Mouse (Mus musculus): Measurements from ENCODE around the gene Krtcap3.

DNA sequence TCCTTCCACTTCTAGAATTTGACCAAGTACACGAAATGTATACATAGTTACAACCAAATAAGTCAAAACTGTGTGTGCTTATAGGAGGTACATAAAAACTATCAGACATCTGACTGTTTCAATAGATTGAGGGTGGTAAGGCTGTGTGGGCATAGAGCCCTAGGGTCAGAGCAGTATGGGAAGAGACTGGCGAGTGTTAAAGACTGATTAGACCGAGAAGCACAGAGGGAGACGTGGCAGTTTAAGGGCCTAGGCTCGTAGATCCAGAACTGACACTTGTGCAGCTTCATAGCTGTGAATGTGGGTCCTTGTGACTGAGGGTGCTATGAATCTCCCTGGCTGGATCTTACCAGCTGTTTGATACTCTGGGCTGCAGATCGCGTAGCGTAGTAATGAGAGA, 3.4 kb downstream of the Krtcap3 start:
- no peak for TF ChIP-seq POLR2A (IDR thresholded peaks at IDR 0.05; ENCODE audit: low read depth, low read length)
- no peak for TF ChIP-seq CTCF (IDR thresholded peaks at IDR 0.05; ENCODE audit: extremely low read depth, insufficient read depth, insufficient read length, insufficient replicate concordance)
